Mouse (Mus musculus) bone marrow, adult 2 months (tissue): Measurements from ENCODE around the gene Gigyf2. TPM values are rescaled to one million over a fixed set of nuclear protein-coding genes. Genes with fewer than 3 reads are reported as not detected.
A peak's percentile ranks its signal among the peaks of the same experiment; 100 is the strongest.

ENCODE experiments used
- H3K27ac ChIP-seq: fragments of 200-500 bp; 2 replicates; pipeline ENCODE4 v1.5.1; 2012; ENCODE audit warnings: low read depth, mild to moderate bottlenecking, control low read depth, inconsistent platforms, low read length; ENCODE audit not compliant: control insufficient read depth, poor library complexity, insufficient read depth
- H3K4me1 ChIP-seq: fragments of 200-500 bp; 2 replicates; pipeline ENCODE4 v1.6.1; 2011; ENCODE audit warnings: low read length; ENCODE audit not compliant: control insufficient read depth, insufficient read depth
- H3K4me3 ChIP-seq: fragments of 200-500 bp; replicated peaks from 2 replicates; pipeline ENCODE3; 2011; ENCODE audit warnings: mild to moderate bottlenecking, low read depth, low read length, control low read depth; ENCODE audit not compliant: control insufficient read depth
- CTCF ChIP-seq: fragments of 200-500 bp; IDR thresholded peaks from 2 replicates; pipeline ENCODE4 v1.5.1; 2011; ENCODE audit warnings: low read length, control low read depth; ENCODE audit not compliant: control insufficient read depth, insufficient read depth
- POLR2A ChIP-seq: fragments of 200-500 bp; IDR thresholded peaks from 2 replicates; pipeline ENCODE4 v1.6.1; 2011; ENCODE audit warnings: low read depth, mild to moderate bottlenecking, control low read depth, low read length, borderline replicate concordance; ENCODE audit not compliant: control insufficient read depth
- WGBS: fragments of 180-500 bp; shearing (Covaris S2); methylation state at CpG from one replicate; pipeline ENCODE4 v1.1.7; 2018; 5-methylcytosine and 5-hydroxymethylcytosine counted together
- polyA plus RNA-seq: library from polyadenylated mRNA; stranded (reverse); fragments of >200 nt; gene quantifications from 2 replicates; pipeline ENCODE4 v1.2.4, GENCODE M21; 2011; ENCODE audit warnings: low replicate concordance; ENCODE audit not compliant: missing spikeins, insufficient read depth, insufficient read length

Gigyf2 gene
- polyA plus RNA-seq = 39.0 and 95.1 TPM in 2 replicates

DNA sequence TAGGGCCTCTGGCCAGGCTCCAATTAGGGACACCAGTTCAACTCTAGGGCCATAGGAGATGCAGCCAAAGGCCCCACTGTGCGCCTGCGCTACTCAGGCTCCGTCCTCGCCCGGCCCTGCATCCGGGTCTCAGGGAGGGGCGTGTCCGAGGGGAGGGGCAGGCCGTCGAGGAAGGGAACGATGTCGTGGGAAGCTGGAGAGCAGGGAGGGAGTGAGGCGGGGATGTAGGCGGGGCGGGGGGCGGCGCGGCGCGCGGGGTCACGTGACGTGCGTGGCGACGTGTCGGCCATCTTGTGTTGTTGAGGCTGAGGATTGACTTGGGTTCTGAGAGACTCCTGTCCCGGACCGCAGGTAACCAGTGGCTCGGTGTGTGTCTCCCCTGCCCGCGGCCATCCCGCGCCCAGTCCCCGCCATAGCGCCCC, at the start of gene Gigyf2:
Gene Gigyf2 (plus strand): TSS at position 257 of the 422 bp plus-strand sequence.
- peak within 1 kb of the TSS; percentile 89 for H3K4me3 ChIP-seq
- H3K4me1 ChIP-seq = no peaks in the 10 kb centered on the region; the same call in 1 of the 2 replicates
- H3K27ac ChIP-seq = peak within 1 kb of the TSS; percentile 78
- under 1% methylated on average over 35 of the region's 36 CpGs for WGBS
- TF ChIP-seq POLR2A (peak; percentile 46; the same call in 1 of the 2 replicates), CTCF (no peak)

- Histone ChIP-seq H3K4me3 (no peak overlapping the region), H3K27ac (no peak overlapping the region), H3K4me1 (no peaks in the 10 kb centered on the region)
- TF ChIP-seq CTCF = no peak
- no peak for TF ChIP-seq POLR2A
- 57% methylated on average over 5 of the region's 5 CpGs for WGBS
Observed at GRCm38 (mm10) chr1:87280281-87280680, 46.5 kb upstream of the Gigyf2 start.

GRCm38 (mm10) chr1:87281599-87282412, 45.0 kb upstream of the Gigyf2 start:
- 3% methylated on average over 20 of the region's 20 CpGs for WGBS
- no peaks in the 10 kb centered on the region for H3K4me1 ChIP-seq
- peak overlapping the region; percentile 36 for H3K4me3 ChIP-seq
- H3K27ac ChIP-seq = peak overlapping the region; percentile 36; the same call in 1 of the 2 replicates
- TF ChIP-seq POLR2A = no peak
- no peak for TF ChIP-seq CTCF

DNA sequence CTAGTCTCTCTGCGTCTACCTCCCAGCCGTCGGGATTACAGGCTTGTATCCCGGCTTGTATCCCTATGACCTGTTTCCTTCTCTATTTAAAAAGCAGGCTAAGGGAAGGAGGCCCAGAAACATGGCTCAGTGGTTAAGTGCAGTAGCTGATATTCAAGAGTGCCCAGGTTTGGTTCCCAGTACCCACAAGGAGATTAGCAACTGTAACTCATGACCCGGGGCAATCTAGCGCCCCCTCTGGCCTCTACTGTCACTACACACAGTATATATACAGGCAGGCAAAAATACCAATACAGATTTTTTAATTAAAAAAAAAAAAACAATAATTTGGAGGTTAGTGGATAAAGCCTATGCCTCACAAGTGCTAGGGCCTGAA, 44.4 kb upstream of the Gigyf2 start:
- H3K27ac ChIP-seq = no peak overlapping the region
- H3K4me1 ChIP-seq = no peaks in the 10 kb centered on the region
- TF ChIP-seq POLR2A = no peak
- TF ChIP-seq CTCF = no peak
- WGBS = 74% methylated on average over 6 of the region's 6 CpGs
- H3K4me3 ChIP-seq = no peak overlapping the region

GRCm38 (mm10) chr1:87283410-87283960, 43.3 kb upstream of the Gigyf2 start:
- no peak overlapping the region for H3K27ac ChIP-seq
- 87% methylated on average over 10 of the region's 10 CpGs for WGBS
- no peak overlapping the region for H3K4me3 ChIP-seq
- TF ChIP-seq POLR2A (no peak), CTCF (no peak)
- H3K4me1 ChIP-seq = no peaks in the 10 kb centered on the region

- TF ChIP-seq POLR2A (no peak), CTCF (no peak)
- H3K27ac ChIP-seq = no peak overlapping the region
- H3K4me3 ChIP-seq = no peak overlapping the region
- no peaks in the 10 kb centered on the region for H3K4me1 ChIP-seq
- 85% methylated on average over 2 of the region's 2 CpGs for WGBS
Observed at GRCm38 (mm10) chr1:87287105-87287504, 39.7 kb upstream of the Gigyf2 start.

GRCm38 (mm10) chr1:87291416-87291815, 35.4 kb upstream of the Gigyf2 start:
- TF ChIP-seq CTCF = no peak
- no peak for TF ChIP-seq POLR2A
- 80% methylated on average over 8 of the region's 8 CpGs for WGBS
- H3K4me3 ChIP-seq = no peak overlapping the region
- no peaks in the 10 kb centered on the region for H3K4me1 ChIP-seq
- H3K27ac ChIP-seq = no peak overlapping the region

DNA sequence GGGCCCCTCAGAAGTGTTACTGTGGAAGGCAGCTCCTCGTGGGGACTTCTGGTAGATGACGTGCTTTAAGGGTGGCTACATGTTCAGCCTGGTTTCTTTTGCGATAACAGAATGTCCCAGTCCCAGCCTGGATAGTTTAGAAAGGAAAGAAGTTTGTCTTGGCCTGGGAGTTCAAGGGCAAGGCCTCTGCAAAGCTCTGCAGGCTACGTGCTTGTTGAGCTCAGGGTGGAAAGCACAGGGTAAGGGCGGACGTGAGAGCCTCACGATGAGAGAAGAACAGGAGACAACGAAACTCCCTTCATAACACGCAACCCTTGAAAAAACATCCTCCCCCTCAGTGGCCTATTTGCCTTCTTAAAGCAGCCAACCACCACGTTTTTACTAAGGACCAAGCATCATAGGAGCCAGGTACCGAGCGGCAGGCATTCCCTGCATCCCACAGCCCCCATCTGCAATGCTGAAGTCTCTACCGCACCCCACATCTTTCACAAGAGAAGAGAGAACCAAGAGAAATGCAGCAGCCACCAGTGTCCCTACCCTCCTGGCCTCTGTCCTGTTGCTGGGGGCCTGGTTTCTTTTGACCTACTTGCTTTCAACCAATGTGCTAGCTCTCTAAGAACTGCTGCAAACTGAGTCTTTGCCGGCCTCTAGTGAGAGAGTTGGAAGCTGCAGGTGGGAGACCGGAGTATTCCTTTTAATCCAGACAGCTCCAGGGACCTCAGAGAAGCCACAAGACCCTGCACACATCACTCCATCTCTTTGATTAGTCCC, 34.2 kb upstream of the Gigyf2 start:
- 82% methylated on average over 15 of the region's 15 CpGs for WGBS
- no peak for TF ChIP-seq CTCF
- TF ChIP-seq POLR2A = no peak
- Histone ChIP-seq H3K4me3 (no peak overlapping the region), H3K4me1 (no peaks in the 10 kb centered on the region), H3K27ac (no peak overlapping the region)
